Comparison of ENCODE assay signal across 26 mouse cellular contexts in genomic region chr4:126450268-126450667, GRCm38 (mm10).
"Had no signal": no experiment of that assay in that cellular context is flagged by ENCODE, and none has a peak within 500 bp of the region (broad histone marks: within the 10 kb centered on the region; RNA-seq: fewer than 3 reads in every experiment).

No protein-coding gene starts in this region.

- H3K9me3 ChIP-seq: heart, embryonic 13.5 days; heart, embryonic 15.5 days; hindbrain, embryonic 13.5 days; hindbrain, embryonic 15.5 days; kidney, embryonic 15.5 days; limb, embryonic 13.5 days; limb, embryonic 15.5 days; liver, embryonic 12.5 days had no signal

- ATAC-seq: hindbrain, postnatal 0 days; intestine, embryonic 16.5 days; liver, embryonic 12.5 days had no signal

- DNase-seq: gastrocnemius, postnatal 14 days; gastrocnemius, postnatal 36 days; heart, adult 18-20 months; heart, postnatal 14 days; heart, postnatal 36 days; kidney, adult 11 months; kidney, adult 2 months; kidney, adult 9 months; kidney, postnatal 14 days; kidney, postnatal 36 days; layer of hippocampus, adult 9-11 months; layer of hippocampus, postnatal 36 days; left cerebral cortex, postnatal 4 days had no signal

- H3K27me3 ChIP-seq: heart, embryonic 13.5 days; heart, embryonic 15.5 days; hindbrain, embryonic 13.5 days; hindbrain, embryonic 15.5 days; kidney, embryonic 15.5 days; limb, embryonic 13.5 days; limb, embryonic 15.5 days; liver, embryonic 12.5 days had no signal

- H3K4me2 ChIP-seq: heart, embryonic 11.5 days; heart, embryonic 13.5 days; heart, embryonic 15.5 days; hindbrain, embryonic 13.5 days; hindbrain, embryonic 15.5 days; kidney, embryonic 15.5 days; limb, embryonic 13.5 days; limb, embryonic 15.5 days; liver, embryonic 12.5 days had no signal

- H3K4me1 ChIP-seq: heart, embryonic 13.5 days; heart, embryonic 15.5 days; hindbrain, embryonic 13.5 days; hindbrain, embryonic 15.5 days; kidney, embryonic 15.5 days; limb, embryonic 13.5 days; limb, embryonic 15.5 days; liver, embryonic 12.5 days had no signal

- H3K27ac ChIP-seq: heart, embryonic 13.5 days; heart, embryonic 15.5 days; hindbrain, embryonic 13.5 days; hindbrain, embryonic 15.5 days; hindbrain, postnatal 0 days; kidney, embryonic 15.5 days; kidney, postnatal 0 days; limb, embryonic 13.5 days; limb, embryonic 15.5 days; liver, embryonic 12.5 days; liver, embryonic 14.5 days had no signal

- H3K9ac ChIP-seq: heart, embryonic 13.5 days; heart, embryonic 15.5 days; hindbrain, embryonic 13.5 days; hindbrain, embryonic 15.5 days; kidney, embryonic 15.5 days; limb, embryonic 13.5 days; limb, embryonic 15.5 days; liver, embryonic 12.5 days; liver, embryonic 14.5 days had no signal

- H3K4me3 ChIP-seq: heart, embryonic 13.5 days; heart, embryonic 15.5 days; hindbrain, embryonic 13.5 days; hindbrain, embryonic 15.5 days; kidney, embryonic 15.5 days; limb, embryonic 13.5 days; limb, embryonic 15.5 days; liver, embryonic 12.5 days had no signal
